Mouse (Mus musculus): ENCODE measurements around the gene Pin1.

DNA sequence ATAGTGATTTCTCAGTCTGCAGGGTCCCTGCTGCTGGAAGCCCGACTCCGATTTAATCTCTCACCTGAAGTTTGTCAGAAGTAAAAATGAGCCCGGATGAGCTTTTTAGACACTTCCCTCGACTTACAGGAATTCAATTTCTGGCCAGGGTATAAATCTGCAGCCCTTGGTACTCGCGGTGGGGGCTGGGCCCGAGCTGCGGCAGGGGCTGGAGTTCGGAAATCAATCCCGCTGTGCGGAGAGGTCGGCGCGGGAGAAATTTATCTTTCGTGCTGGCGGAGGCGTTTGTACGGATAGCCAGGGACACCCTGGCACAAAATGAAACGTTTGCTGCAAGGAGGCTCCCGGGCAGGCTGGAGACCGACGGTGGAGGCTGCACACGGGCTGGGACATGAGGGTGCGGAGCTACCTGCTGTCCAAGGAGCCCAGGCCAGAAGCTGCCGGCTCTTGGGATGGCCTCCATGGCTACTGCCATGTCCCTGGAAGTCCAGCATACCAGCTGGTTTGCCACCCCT, 42.9 kb downstream of the Pin1 start:
- TF ChIP-seq POLR2A (IDR thresholded peaks at IDR 0.05; ENCODE audit: extremely low read depth, insufficient read depth, low read length) (no peak), CTCF (IDR thresholded peaks at IDR 0.05; ENCODE audit: low read depth, low read length) (no peak)
